Mouse (Mus musculus) intestine, embryonic 15.5 days (tissue): ENCODE measurements around the gene Elmod3. TPM values are rescaled to one million over a fixed set of nuclear protein-coding genes. Genes with fewer than 3 reads are reported as not detected.

Experiments
- ATAC-seq: fragments of 200-750 bp; cut with Nextera tagmentation; 2 replicates; pipeline ENCODE4 v1.8.0; 2017; ENCODE audit warnings: moderate TSS enrichment, moderate library complexity
- H3K27ac ChIP-seq: fragments of 300-500 bp; sonication (generic); 2 replicates; pipeline ENCODE4 v1.5.1; 2015; ENCODE audit warnings: mild to moderate bottlenecking, inconsistent platforms
- H3K27me3 ChIP-seq: fragments of 300-500 bp; sonication (generic); replicated peaks from 2 replicates; pipeline ENCODE4 v1.6.1; 2015; ENCODE audit warnings: inconsistent platforms
- H3K36me3 ChIP-seq: fragments of 300-500 bp; sonication (generic); 2 replicates; pipeline ENCODE4 v1.6.1; 2015; ENCODE audit warnings: inconsistent platforms
- H3K4me1 ChIP-seq: fragments of 300-500 bp; sonication (generic); replicated peaks from 2 replicates; pipeline ENCODE4 v1.6.1; 2015; ENCODE audit warnings: inconsistent platforms
- H3K4me2 ChIP-seq: fragments of 300-500 bp; sonication (generic); replicated peaks from 2 replicates; pipeline ENCODE4 v1.6.1; 2015; ENCODE audit warnings: mild to moderate bottlenecking, inconsistent platforms
- H3K4me3 ChIP-seq: fragments of 300-500 bp; sonication (generic); replicated peaks from 2 replicates; pipeline ENCODE4 v1.5.1; 2015; ENCODE audit warnings: inconsistent platforms
- H3K9ac ChIP-seq: fragments of 300-500 bp; sonication (generic); 2 replicates; pipeline ENCODE4 v1.6.1; 2015; ENCODE audit warnings: inconsistent platforms
- H3K9me3 ChIP-seq: fragments of 300-500 bp; sonication (generic); 2 replicates; pipeline ENCODE4 v1.6.1; 2016; ENCODE audit warnings: inconsistent platforms
- WGBS: fragments of 180-500 bp; shearing (Covaris S2); methylation state at CpG from one replicate; pipeline ENCODE4 v1.1.7; 2015; 5-methylcytosine and 5-hydroxymethylcytosine counted together
- polyA plus RNA-seq: library from polyadenylated mRNA; unstranded; fragments of >200 nt; fragmentation: Nextera tagmentation; extraction: Ambion mirVana; gene quantifications from 2 replicates; pipeline ENCODE4 v1.2.1, GENCODE M21; 2015

Elmod3 gene
- polyA plus RNA-seq, 1 experiment from 2014 or later = 14.3 TPM

DNA sequence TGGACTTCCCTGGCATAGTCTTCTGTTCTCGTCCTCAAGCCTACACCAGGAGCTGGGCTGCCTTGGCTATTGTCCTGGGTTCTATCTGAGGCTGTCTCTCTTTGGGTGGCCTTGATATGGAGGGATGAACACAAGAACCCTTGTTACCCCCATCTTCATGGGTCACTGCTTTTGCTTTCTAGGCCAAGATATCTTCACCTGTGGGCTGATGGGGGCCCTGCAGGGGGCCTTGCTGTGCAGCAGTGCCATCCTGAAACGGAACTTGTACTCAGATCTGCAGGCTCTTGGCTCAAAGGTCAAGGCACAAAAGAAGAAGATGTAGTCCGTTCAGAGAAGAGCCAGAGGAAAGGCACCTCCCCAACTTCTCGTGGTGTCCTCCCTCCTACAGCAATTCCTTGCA is 8.8 kb upstream of the Elmod3 start:
- H3K4me1 ChIP-seq = no peaks in the 10 kb centered on the region
- peaks cover 36% of the 10 kb centered on the region for H3K36me3 ChIP-seq
- no peaks in the 10 kb centered on the region for H3K9me3 ChIP-seq
- H3K9ac ChIP-seq = no peak overlapping the region
- 80% methylated on average over 4 of the region's 4 CpGs for WGBS
- ATAC-seq = no peak
- no peaks in the 10 kb centered on the region for H3K27me3 ChIP-seq
- H3K4me3 ChIP-seq = no peak overlapping the region
- H3K27ac ChIP-seq = no peak overlapping the region
- no peak overlapping the region for H3K4me2 ChIP-seq

DNA sequence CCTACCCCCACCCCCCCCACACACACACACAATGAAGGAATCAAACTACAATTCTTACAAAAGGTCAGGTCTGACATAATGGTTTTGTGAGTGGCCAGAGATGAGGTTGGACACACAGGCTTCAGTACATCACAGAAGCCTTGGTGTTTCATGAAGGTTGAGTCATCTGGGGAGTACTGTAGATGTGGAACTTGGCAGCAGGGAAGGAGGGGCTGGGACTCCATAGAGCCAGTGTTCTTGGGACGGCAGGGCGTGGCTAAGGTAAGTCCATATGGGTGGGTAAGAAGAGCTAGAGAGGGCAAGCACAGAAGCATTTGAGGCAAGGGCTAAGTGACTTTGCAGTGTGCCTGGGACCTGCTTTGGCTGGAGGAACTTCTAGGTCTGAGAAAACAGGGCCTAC is 5.9 kb upstream of the Elmod3 start:
- ATAC-seq = no peak
- Histone ChIP-seq H3K9ac (no peak overlapping the region), H3K4me1 (no peaks in the 10 kb centered on the region), H3K27ac (no peak overlapping the region), H3K27me3 (no peaks in the 10 kb centered on the region), H3K4me2 (no peak overlapping the region), H3K36me3 (peaks cover 17% of the 10 kb centered on the region), H3K9me3 (no peaks in the 10 kb centered on the region), H3K4me3 (no peak overlapping the region)
- 87% methylated on average over 2 of the region's 2 CpGs for WGBS

DNA sequence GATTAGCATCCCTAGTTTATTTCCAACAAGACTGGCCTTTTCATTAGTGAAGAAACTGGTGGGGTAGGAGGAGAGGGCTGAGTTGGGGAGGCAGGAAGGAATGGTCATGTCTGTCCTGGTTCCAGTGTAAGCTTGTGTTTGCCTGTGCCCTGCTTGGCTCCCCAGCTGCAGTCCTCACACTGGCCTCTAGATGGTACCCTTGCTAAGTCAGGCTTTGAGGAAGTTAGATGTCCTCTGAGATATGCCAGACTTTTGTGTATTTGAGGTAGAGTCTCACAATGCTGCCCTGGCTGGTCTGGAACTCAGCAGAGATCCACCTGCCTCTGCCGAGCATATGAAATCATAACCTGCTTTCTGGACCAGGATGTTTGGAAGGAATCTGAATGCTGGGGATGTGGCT is 3.5 kb upstream of the Elmod3 start:
- Histone ChIP-seq H3K4me2 (no peak overlapping the region), H3K9me3 (no peaks in the 10 kb centered on the region), H3K27ac (no peak overlapping the region), H3K36me3 (peaks cover 9% of the 10 kb centered on the region), H3K27me3 (no peaks in the 10 kb centered on the region), H3K9ac (no peak overlapping the region), H3K4me1 (peaks cover 4% of the 10 kb centered on the region; the same call in 1 of the 2 replicates), H3K4me3 (no peak overlapping the region)
- no peak for ATAC-seq
- 18% methylated on average over 1 of the region's 1 CpGs for WGBS

GRCm38 (mm10) chr6:72600771-72601170 is 2.6 kb upstream of the Elmod3 start:
- H3K27ac ChIP-seq = no peak overlapping the region
- peaks cover 4% of the 10 kb centered on the region; the same call in 1 of the 2 replicates for H3K4me1 ChIP-seq
- no peak for ATAC-seq
- no peak overlapping the region for H3K4me2 ChIP-seq
- H3K9ac ChIP-seq = no peak overlapping the region
- 84% methylated on average over 12 of the region's 12 CpGs for WGBS
- H3K4me3 ChIP-seq = no peak overlapping the region
- H3K27me3 ChIP-seq = no peaks in the 10 kb centered on the region
- H3K9me3 ChIP-seq = no peaks in the 10 kb centered on the region
- H3K36me3 ChIP-seq = 0 out of 2 replicates have a peak, but pooled peaks cover 2% of the 10 kb centered on the region

GRCm38 (mm10) chr6:72600216-72600615 is 2.0 kb upstream of the Elmod3 start:
- no peak overlapping the region for H3K27ac ChIP-seq
- no peaks in the 10 kb centered on the region for H3K9me3 ChIP-seq
- H3K4me3 ChIP-seq = no peak overlapping the region
- no peak for ATAC-seq
- no peaks in the 10 kb centered on the region for H3K36me3 ChIP-seq
- WGBS = 77% methylated on average over 6 of the region's 6 CpGs
- H3K27me3 ChIP-seq = no peaks in the 10 kb centered on the region
- peaks cover 4% of the 10 kb centered on the region; the same call in 1 of the 2 replicates for H3K4me1 ChIP-seq
- H3K4me2 ChIP-seq = no peak overlapping the region
- no peak overlapping the region for H3K9ac ChIP-seq

- Histone ChIP-seq H3K4me1 (peaks cover 4% of the 10 kb centered on the region; the same call in 1 of the 2 replicates), H3K9ac (peak overlapping the region; percentile 51), H3K36me3 (no peaks in the 10 kb centered on the region), H3K4me2 (peak overlapping the region; percentile 68), H3K4me3 (peak overlapping the region; percentile 54), H3K9me3 (no peaks in the 10 kb centered on the region), H3K27me3 (no peaks in the 10 kb centered on the region), H3K27ac (peak overlapping the region; percentile 63)
- peak; percentile 44 for ATAC-seq
- 42% methylated on average over 12 of the region's 12 CpGs for WGBS
These were observed 761 bp upstream of the Elmod3 start for GRCm38 (mm10) chr6:72598791-72599557.

GRCm38 (mm10) chr6:72597083-72597874 is 934 bp downstream of the Elmod3 start:
- ATAC-seq = no peak
- Histone ChIP-seq H3K27ac (0 out of 2 replicates have a peak overlapping the region, but pooled peaks have one; percentile 2), H3K4me2 (peak overlapping the region; percentile 68), H3K9ac (peak overlapping the region; percentile 59), H3K4me1 (peaks cover 4% of the 10 kb centered on the region; the same call in 1 of the 2 replicates), H3K36me3 (no peaks in the 10 kb centered on the region), H3K4me3 (peak overlapping the region; percentile 54), H3K27me3 (no peaks in the 10 kb centered on the region), H3K9me3 (no peaks in the 10 kb centered on the region)
- WGBS = 27% methylated on average over 13 of the region's 13 CpGs

- no peak overlapping the region for H3K9ac ChIP-seq
- no peaks in the 10 kb centered on the region for H3K27me3 ChIP-seq
- 50% methylated on average over 5 of the region's 5 CpGs for WGBS
- H3K4me1 ChIP-seq = peaks cover 4% of the 10 kb centered on the region; the same call in 1 of the 2 replicates
- H3K36me3 ChIP-seq = no peaks in the 10 kb centered on the region
- H3K4me3 ChIP-seq = no peak overlapping the region
- no peak overlapping the region for H3K4me2 ChIP-seq
- no peak overlapping the region for H3K27ac ChIP-seq
- no peak for ATAC-seq
- no peaks in the 10 kb centered on the region for H3K9me3 ChIP-seq
These were observed 4.3 kb downstream of the Elmod3 start for GRCm38 (mm10) chr6:72593914-72594313.

- WGBS = 81% methylated on average over 6 of the region's 6 CpGs
- Histone ChIP-seq H3K36me3 (no peaks in the 10 kb centered on the region), H3K27ac (no peak overlapping the region), H3K4me2 (no peak overlapping the region), H3K4me3 (no peak overlapping the region), H3K9ac (no peak overlapping the region), H3K27me3 (no peaks in the 10 kb centered on the region), H3K4me1 (peaks cover 4% of the 10 kb centered on the region; the same call in 1 of the 2 replicates), H3K9me3 (no peaks in the 10 kb centered on the region)
- no peak for ATAC-seq
These were observed 5.0 kb downstream of the Elmod3 start for GRCm38 (mm10) chr6:72593011-72593803.

GRCm38 (mm10) chr6:72590111-72590510 is 8.1 kb downstream of the Elmod3 start:
- no peak for ATAC-seq
- Histone ChIP-seq H3K36me3 (no peaks in the 10 kb centered on the region), H3K4me1 (no peaks in the 10 kb centered on the region), H3K27ac (no peak overlapping the region), H3K4me3 (no peak overlapping the region), H3K9me3 (no peaks in the 10 kb centered on the region), H3K4me2 (no peak overlapping the region), H3K9ac (no peak overlapping the region), H3K27me3 (no peaks in the 10 kb centered on the region)

GRCm38 (mm10) chr6:72588307-72588706 is 9.9 kb downstream of the Elmod3 start:
- no peaks in the 10 kb centered on the region for H3K27me3 ChIP-seq
- no peak for ATAC-seq
- no peaks in the 10 kb centered on the region for H3K9me3 ChIP-seq

GRCm38 (mm10) chr6:72586701-72587100 is 11.5 kb downstream of the Elmod3 start:
- Histone ChIP-seq H3K4me3 (no peak overlapping the region), H3K27me3 (no peaks in the 10 kb centered on the region), H3K9ac (no peak overlapping the region), H3K4me2 (no peak overlapping the region), H3K9me3 (no peaks in the 10 kb centered on the region), H3K4me1 (no peaks in the 10 kb centered on the region), H3K36me3 (no peaks in the 10 kb centered on the region), H3K27ac (no peak overlapping the region)
- 76% methylated on average over 3 of the region's 3 CpGs for WGBS
- no peak for ATAC-seq

More at GRCm38 (mm10) chr6:72588307-72588706, 9.9 kb downstream of the Elmod3 start:
- H3K9ac ChIP-seq = no peak overlapping the region
- no peak overlapping the region for H3K4me2 ChIP-seq
- H3K4me1 ChIP-seq = no peaks in the 10 kb centered on the region
- no peak overlapping the region for H3K4me3 ChIP-seq
- H3K27ac ChIP-seq = no peak overlapping the region
- H3K36me3 ChIP-seq = no peaks in the 10 kb centered on the region
